Mouse (Mus musculus) heart, embryonic 11.5 days (tissue): Measurements from ENCODE around the gene Zdhhc18. TPM values are rescaled to one million over a fixed set of nuclear protein-coding genes. Genes with fewer than 3 reads are reported as not detected.
"Not testable (repeated sequence)": the region's sequence is repeated elsewhere in the genome, so short reads cannot be mapped to it uniquely, and the experiment has no call there.

ENCODE experiments used
- ATAC-seq: fragments of 200-750 bp; cut with Nextera tagmentation; replicated peaks from 2 replicates; pipeline ENCODE4 v1.8.0; 2017; ENCODE audit warnings: moderate library complexity; ENCODE audit not compliant: insufficient number of reproducible peaks, low FRiP score, low TSS enrichment
- H3K27ac ChIP-seq: fragments of 300-500 bp; sonication (generic); 2 replicates; pipeline ENCODE4 v1.5.1; 2014; ENCODE audit warnings: mild to moderate bottlenecking, low read depth, low read length
- H3K27me3 ChIP-seq: fragments of 300-500 bp; sonication (generic); 2 replicates; pipeline ENCODE4 v1.6.1; 2014; ENCODE audit warnings: mild to moderate bottlenecking, low read length, mixed read lengths; ENCODE audit not compliant: control insufficient read depth, insufficient read depth
- H3K36me3 ChIP-seq: fragments of 300-500 bp; sonication (generic); 2 replicates; pipeline ENCODE4 v1.6.1; 2014; ENCODE audit warnings: mild to moderate bottlenecking, low read length, moderate library complexity, mixed read lengths; ENCODE audit not compliant: control insufficient read depth, insufficient read depth
- H3K4me1 ChIP-seq: fragments of 300-500 bp; sonication (generic); 2 replicates; pipeline ENCODE4 v1.6.1; 2014; ENCODE audit warnings: low read length; ENCODE audit not compliant: control insufficient read depth, insufficient read depth
- H3K4me2 ChIP-seq: fragments of 300-500 bp; sonication (generic); 2 replicates; pipeline ENCODE4 v1.6.1; 2014; ENCODE audit warnings: mild to moderate bottlenecking, moderate library complexity
- H3K4me3 ChIP-seq: fragments of 300-500 bp; sonication (generic); 2 replicates; pipeline ENCODE4 v1.5.1; 2014; ENCODE audit warnings: low read depth, low read length
- H3K9ac ChIP-seq: fragments of 300-500 bp; sonication (generic); 2 replicates; pipeline ENCODE4 v1.6.1; 2014; ENCODE audit warnings: mild to moderate bottlenecking, low read depth, low read length, moderate library complexity
- H3K9me3 ChIP-seq: fragments of 300-500 bp; sonication (generic); replicated peaks from 2 replicates; pipeline ENCODE4 v1.6.1; 2016; ENCODE audit warnings: low read length; ENCODE audit not compliant: control insufficient read depth
- WGBS: fragments of 180-500 bp; shearing (Covaris S2); extraction: QIAGEN DNeasy Blood & Tissue Kit; methylation state at CpG from one replicate; pipeline ENCODE4 v1.1.7; 2014; ENCODE audit not compliant: insufficient replicate concordance; 5-methylcytosine and 5-hydroxymethylcytosine counted together
- polyA plus RNA-seq: library from polyadenylated mRNA; unstranded; fragments of >200 nt; fragmentation: Nextera tagmentation; extraction: Ambion mirVana; gene quantifications from 2 replicates; pipeline ENCODE4 v1.2.1, GENCODE M21; 2014

The Zdhhc18 gene
- polyA plus RNA-seq, 1 experiment from 2014 or later = 1.5 TPM

- no peaks in the 10 kb centered on the region for H3K27me3 ChIP-seq
- H3K36me3 ChIP-seq = no peaks in the 10 kb centered on the region
Observed at GRCm38 (mm10) chr4:133659497-133660192, 9.7 kb upstream of the Zdhhc18 start.

DNA sequence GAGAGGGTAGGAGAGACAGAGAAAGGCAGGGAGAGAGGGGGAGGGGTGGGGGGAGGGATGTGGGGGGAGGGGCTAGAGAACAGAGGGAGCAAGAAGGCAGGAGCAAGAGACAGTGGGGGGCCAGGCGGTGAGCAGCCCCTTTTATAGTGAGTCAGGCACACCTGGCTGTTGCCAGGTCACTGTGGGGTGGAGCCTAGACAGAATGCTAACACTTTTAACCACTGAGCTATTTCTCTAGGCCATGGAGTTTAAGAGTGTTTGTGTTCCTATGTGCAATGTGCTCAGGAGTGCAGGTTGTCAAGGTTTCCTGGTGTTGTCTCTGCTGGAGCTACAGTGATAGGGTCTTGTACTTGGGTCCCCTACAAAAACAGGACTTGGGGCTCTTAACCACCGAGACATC lies 8.8 kb upstream of the Zdhhc18 start:
- H3K9ac ChIP-seq = no peak overlapping the region
- H3K27me3 ChIP-seq = no peaks in the 10 kb centered on the region
- H3K4me2 ChIP-seq = no peak overlapping the region
- no peak overlapping the region for H3K27ac ChIP-seq
- WGBS = 24% methylated on average over 2 of the region's 2 CpGs
- H3K36me3 ChIP-seq = no peaks in the 10 kb centered on the region
- ATAC-seq = no peak
- no peak overlapping the region for H3K4me3 ChIP-seq
- H3K4me1 ChIP-seq = peaks cover 20% of the 10 kb centered on the region
- H3K9me3 ChIP-seq = no peaks in the 10 kb centered on the region

More at GRCm38 (mm10) chr4:133659497-133660192, 9.7 kb upstream of the Zdhhc18 start:
- peak overlapping the region; percentile 85 for H3K27ac ChIP-seq
- H3K4me3 ChIP-seq = peak overlapping the region; percentile 26
- H3K4me1 ChIP-seq = peaks cover 20% of the 10 kb centered on the region
- no peaks in the 10 kb centered on the region for H3K9me3 ChIP-seq
- WGBS = 17% methylated on average over 15 of the region's 15 CpGs
- H3K9ac ChIP-seq = peak overlapping the region; percentile 58
- ATAC-seq = peak; percentile 28; the same call in 1 of the 2 replicates
- peak overlapping the region; percentile 62 for H3K4me2 ChIP-seq

GRCm38 (mm10) chr4:133657829-133658458 lies 8.0 kb upstream of the Zdhhc18 start:
- H3K9ac ChIP-seq = no peak overlapping the region
- no peaks in the 10 kb centered on the region for H3K27me3 ChIP-seq
- no peak for ATAC-seq
- no peak overlapping the region for H3K27ac ChIP-seq
- no peak overlapping the region for H3K4me3 ChIP-seq
- WGBS = 51% methylated on average over 5 of the region's 5 CpGs
- H3K9me3 ChIP-seq = no peaks in the 10 kb centered on the region
- peaks cover 20% of the 10 kb centered on the region for H3K4me1 ChIP-seq
- no peak overlapping the region for H3K4me2 ChIP-seq
- no peaks in the 10 kb centered on the region for H3K36me3 ChIP-seq

DNA sequence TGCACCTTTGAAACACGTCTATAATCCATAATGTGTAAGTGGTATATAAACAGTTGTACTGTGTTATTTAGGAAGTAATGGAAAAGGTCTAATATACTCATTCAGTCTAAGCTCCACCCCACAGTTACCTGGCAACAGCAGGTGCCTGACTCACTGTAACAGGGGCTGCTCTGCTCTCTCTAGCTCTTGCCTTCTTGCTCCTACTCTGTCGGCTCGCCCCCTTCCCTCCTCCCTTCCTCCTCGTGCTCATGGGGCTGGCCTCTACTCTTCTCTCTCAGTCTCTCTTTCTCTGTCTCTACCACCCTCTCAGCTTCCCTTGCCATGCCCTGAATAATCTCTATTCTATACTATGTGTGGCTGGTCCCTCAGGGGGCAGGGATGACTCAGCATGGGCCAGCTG lies 7.0 kb upstream of the Zdhhc18 start:
- Histone ChIP-seq H3K9me3 (no peaks in the 10 kb centered on the region), H3K27me3 (no peaks in the 10 kb centered on the region), H3K4me2 (no peak overlapping the region), H3K9ac (no peak overlapping the region), H3K36me3 (no peaks in the 10 kb centered on the region), H3K4me1 (peaks cover 20% of the 10 kb centered on the region), H3K4me3 (no peak overlapping the region), H3K27ac (no peak overlapping the region)
- ATAC-seq = no peak
- WGBS = 26% methylated on average over 4 of the region's 4 CpGs

- Histone ChIP-seq H3K4me1 (peaks cover 20% of the 10 kb centered on the region), H3K9ac (no peak overlapping the region), H3K4me3 (no peak overlapping the region), H3K36me3 (no peaks in the 10 kb centered on the region), H3K27ac (no peak overlapping the region), H3K27me3 (no peaks in the 10 kb centered on the region), H3K9me3 (no peaks in the 10 kb centered on the region), H3K4me2 (no peak overlapping the region)
- no peak for ATAC-seq
- WGBS = 60% methylated on average over 4 of the region's 4 CpGs
Observed at GRCm38 (mm10) chr4:133656294-133656693, 6.3 kb upstream of the Zdhhc18 start.

GRCm38 (mm10) chr4:133654070-133654469 lies 4.1 kb upstream of the Zdhhc18 start:
- not testable (repeated sequence) for H3K4me2 ChIP-seq, H3K4me3 ChIP-seq, H3K4me1 ChIP-seq, ATAC-seq, H3K36me3 ChIP-seq, H3K27me3 ChIP-seq, H3K9me3 ChIP-seq, H3K27ac ChIP-seq, H3K9ac ChIP-seq
- WGBS = 90% methylated on average over 5 of the region's 5 CpGs

GRCm38 (mm10) chr4:133652746-133653145 lies 2.8 kb upstream of the Zdhhc18 start:
- no peak overlapping the region for H3K4me2 ChIP-seq
- no peaks in the 10 kb centered on the region for H3K27me3 ChIP-seq
- no peak overlapping the region for H3K27ac ChIP-seq
- WGBS = 73% methylated on average over 10 of the region's 10 CpGs
- H3K9me3 ChIP-seq = no peaks in the 10 kb centered on the region
- no peaks in the 10 kb centered on the region for H3K36me3 ChIP-seq
- no peak overlapping the region for H3K9ac ChIP-seq
- H3K4me1 ChIP-seq = peaks cover 2% of the 10 kb centered on the region; the same call in 1 of the 2 replicates
- no peak overlapping the region for H3K4me3 ChIP-seq
- no peak for ATAC-seq

DNA sequence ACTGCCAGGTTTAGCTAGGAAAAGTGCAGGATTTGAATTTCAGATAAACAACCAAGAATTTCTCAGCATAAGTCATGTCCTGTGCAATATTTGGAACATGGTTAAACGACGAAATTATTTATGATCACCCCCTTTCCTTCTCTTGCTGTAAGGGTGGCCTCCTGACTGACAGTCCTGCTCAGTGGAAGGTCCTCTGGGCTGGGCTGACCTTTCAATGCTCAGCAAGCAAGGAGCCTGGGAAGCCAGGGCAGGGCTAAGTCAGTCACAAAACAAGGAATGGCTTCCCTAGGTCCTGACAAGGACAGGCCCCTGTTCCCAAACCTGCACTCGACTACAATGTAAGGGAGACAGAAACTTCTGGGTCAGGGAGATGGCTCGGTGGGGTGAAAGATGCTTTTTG lies 2.0 kb upstream of the Zdhhc18 start:
- Histone ChIP-seq H3K9me3 (no peaks in the 10 kb centered on the region), H3K4me3 (no peak overlapping the region), H3K27ac (no peak overlapping the region), H3K9ac (no peak overlapping the region), H3K4me1 (peaks cover under 1% of the 10 kb centered on the region; the same call in 1 of the 2 replicates), H3K36me3 (no peaks in the 10 kb centered on the region), H3K27me3 (no peaks in the 10 kb centered on the region), H3K4me2 (no peak overlapping the region)
- WGBS = 57% methylated on average over 4 of the region's 4 CpGs
- ATAC-seq = no peak

- no peak overlapping the region for H3K27ac ChIP-seq
- WGBS = 56% methylated on average over 10 of the region's 10 CpGs
- no peak overlapping the region for H3K4me2 ChIP-seq
- no peak overlapping the region for H3K9ac ChIP-seq
- H3K9me3 ChIP-seq = no peaks in the 10 kb centered on the region
- H3K36me3 ChIP-seq = no peaks in the 10 kb centered on the region
- no peak overlapping the region for H3K4me3 ChIP-seq
- no peaks in the 10 kb centered on the region for H3K27me3 ChIP-seq
- no peak for ATAC-seq
- no peaks in the 10 kb centered on the region for H3K4me1 ChIP-seq
Observed at GRCm38 (mm10) chr4:133651445-133651844, 1.5 kb upstream of the Zdhhc18 start.
